Mouse (Mus musculus): ENCODE data around the gene Cpa2. TPM values are rescaled to one million over a fixed set of nuclear protein-coding genes. Genes with fewer than 3 reads are reported as not detected.

Cpa2 gene
- polyA plus RNA-seq, 1 experiment from 2014 or later: 327 TPM

Other genes starting within 250 kb of the Cpa2 start
- 34.6 and 35.4 TPM in 2 replicates for gene Ube2h, start 237.0 kb upstream of the Cpa2 start, polyA plus RNA-seq (2015; fragmentation: Nextera tagmentation; extraction: Ambion mirVana)
- gene Zc3hc1, start 150.6 kb upstream of the Cpa2 start, polyA plus RNA-seq (2015; fragmentation: Nextera tagmentation; extraction: Ambion mirVana): 42.9 and 44.5 TPM in 2 replicates
- gene Klhdc10, start 139.7 kb upstream of the Cpa2 start, polyA plus RNA-seq (2015; fragmentation: Nextera tagmentation; extraction: Ambion mirVana): 14.5 and 15.2 TPM in 2 replicates
- gene Tmem209, start 31.8 kb upstream of the Cpa2 start, polyA plus RNA-seq (2015; fragmentation: Nextera tagmentation; extraction: Ambion mirVana): 31.5 and 33.6 TPM in 2 replicates
- not detected in 2 replicates for gene Ssmem1, start 31.7 kb upstream of the Cpa2 start, polyA plus RNA-seq (2015; fragmentation: Nextera tagmentation; extraction: Ambion mirVana)
- gene Cpa4, start 26.8 kb downstream of the Cpa2 start, polyA plus RNA-seq (2015; fragmentation: Nextera tagmentation; extraction: Ambion mirVana): 0.59 and 0.77 TPM in 2 replicates
- gene Cpa5, start 69.4 kb downstream of the Cpa2 start, polyA plus RNA-seq (2015; fragmentation: Nextera tagmentation; extraction: Ambion mirVana): 0.25 TPM in 2 replicates
- 266 and 631 TPM in 2 replicates for gene Cpa1, start 97.6 kb downstream of the Cpa2 start, polyA plus RNA-seq (2015; fragmentation: Nextera tagmentation; extraction: Ambion mirVana)
- 9.4 and 9.9 TPM in 2 replicates for gene Cep41, start 152.2 kb downstream of the Cpa2 start, polyA plus RNA-seq (2015; fragmentation: Nextera tagmentation; extraction: Ambion mirVana)
- gene Mest, start 182.0 kb downstream of the Cpa2 start, polyA plus RNA-seq (2015; fragmentation: Nextera tagmentation; extraction: Ambion mirVana): 668 and 710 TPM in 2 replicates

Measured in intestine, embryonic 15.5 days (tissue).